Mouse (Mus musculus): Measurements from ENCODE around the gene Olfr1505. TPM values are rescaled to one million over a fixed set of nuclear protein-coding genes. Genes with fewer than 3 reads are reported as not detected.

Olfr1505 gene
- polyA plus RNA-seq (2015; fragmentation: Nextera tagmentation; extraction: Ambion mirVana) = not detected in 2 replicates

DNA sequence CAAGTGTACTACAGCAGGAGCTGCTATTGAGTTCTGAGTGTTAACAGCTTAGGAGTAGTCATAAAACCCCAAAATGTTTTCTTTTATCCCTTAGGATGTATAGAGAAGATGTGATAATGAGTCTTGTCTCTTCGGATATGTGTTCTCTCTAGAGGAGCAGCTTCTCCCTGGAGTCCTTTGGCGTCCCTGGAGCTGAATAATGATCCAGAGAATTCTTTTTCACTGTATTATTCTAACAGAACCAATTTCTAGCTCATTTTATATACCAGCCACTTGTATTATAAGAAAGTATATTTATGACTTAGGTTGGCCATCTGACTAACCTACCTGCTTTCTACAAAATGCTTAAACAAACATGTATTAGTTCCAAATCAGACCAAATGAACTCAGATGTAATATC lies at the start of gene Olfr1505:
TSS of gene Olfr1505 (plus strand) at position 301 of the 400 bp plus-strand sequence.
- Histone ChIP-seq H3K4me1 (replicated peaks; ENCODE audit: control insufficient read depth, insufficient read depth) (no peaks in the 10 kb centered on the region), H3K36me3 (ENCODE audit: control insufficient read depth, insufficient read depth, low read length) (no peaks in the 10 kb centered on the region), H3K4me3 (ENCODE audit: low read depth, low read length) (no peak within 1 kb of the TSS), H3K27me3 (ENCODE audit: control insufficient read depth, insufficient read depth, low read length) (no peaks in the 10 kb centered on the region), H3K9ac (ENCODE audit: low read length) (no peak within 1 kb of the TSS), H3K27ac (replicated peaks) (no peak within 1 kb of the TSS), H3K4me2 (replicated peaks; ENCODE audit: low read depth) (no peak within 1 kb of the TSS), H3K9me3 (ENCODE audit: control insufficient read depth, low read length) (no peaks in the 10 kb centered on the region)
- TF ChIP-seq CTCF (IDR thresholded peaks at IDR 0.05; ENCODE audit: low read depth) (no peak), EP300 (optimal IDR thresholded peaks at IDR 0.05) (no peak)
- ATAC-seq (ENCODE audit: low FRiP score, low TSS enrichment) (no peak), DNase-seq (ENCODE audit: low spot score) (no peak)
- 68% methylated on average over 2 of the region's 2 CpGs for WGBS

DNA sequence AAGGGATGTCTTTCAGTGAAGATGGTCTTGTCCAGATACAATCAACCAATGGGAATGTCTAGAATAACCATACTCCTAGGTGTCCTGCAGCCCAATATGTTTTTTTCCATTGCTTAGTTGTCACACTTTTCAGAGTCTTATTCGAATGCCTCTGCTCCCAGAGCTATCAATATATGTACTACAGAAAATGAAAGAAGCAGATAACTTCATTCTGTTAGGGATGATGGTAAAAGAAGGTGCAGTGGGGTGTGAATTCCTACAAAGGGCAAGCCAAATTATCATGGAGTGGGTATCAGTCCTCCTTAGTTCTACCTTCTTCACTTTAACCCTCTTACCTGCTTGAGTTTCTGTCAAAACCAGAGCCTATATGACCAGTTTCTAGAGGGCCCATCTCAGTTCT lies 15.5 kb upstream of the Olfr1505 start, which contains the start of gene Olfr1504:
TSS of gene Olfr1504 (minus strand) at position 101 of the 400 bp plus-strand sequence.
- H3K27ac ChIP-seq (replicated peaks) = no peak within 1 kb of the TSS
- no peaks in the 10 kb centered on the region for H3K27me3 ChIP-seq (ENCODE audit: control insufficient read depth, insufficient read depth, low read length)
- ATAC-seq (ENCODE audit: low FRiP score, low TSS enrichment) = no peak
- H3K4me2 ChIP-seq (replicated peaks; ENCODE audit: low read depth) = no peak within 1 kb of the TSS
- H3K9ac ChIP-seq (ENCODE audit: low read length) = no peak within 1 kb of the TSS
- 60% methylated on average over 1 of the region's 1 CpGs for WGBS
- no peaks in the 10 kb centered on the region for H3K4me1 ChIP-seq (replicated peaks; ENCODE audit: control insufficient read depth, insufficient read depth)
- no peaks in the 10 kb centered on the region for H3K36me3 ChIP-seq (ENCODE audit: control insufficient read depth, insufficient read depth, low read length)
- no peak within 1 kb of the TSS for H3K4me3 ChIP-seq (ENCODE audit: low read depth, low read length)
- no peaks in the 10 kb centered on the region for H3K9me3 ChIP-seq (ENCODE audit: control insufficient read depth, low read length)
- TF ChIP-seq CTCF (IDR thresholded peaks at IDR 0.05; ENCODE audit: low read depth) = no peak
- no peak for TF ChIP-seq EP300 (optimal IDR thresholded peaks at IDR 0.05)
- no peak for DNase-seq (ENCODE audit: low spot score)

Other genes with a start within 250 kb of the Olfr1505 start
- not detected in 2 replicates for gene Olfr1491, start 216.3 kb upstream of the Olfr1505 start, polyA plus RNA-seq (2015; fragmentation: Nextera tagmentation; extraction: Ambion mirVana)
- not detected in 2 replicates for gene Olfr1493-ps1, start 190.3 kb upstream of the Olfr1505 start, polyA plus RNA-seq (2015; fragmentation: Nextera tagmentation; extraction: Ambion mirVana)
- gene Olfr1494, start 173.8 kb upstream of the Olfr1505 start, polyA plus RNA-seq (2015; fragmentation: Nextera tagmentation; extraction: Ambion mirVana) = not detected in 2 replicates
- not detected in 2 replicates for gene Olfr1495, start 148.9 kb upstream of the Olfr1505 start, polyA plus RNA-seq (2015; fragmentation: Nextera tagmentation; extraction: Ambion mirVana)
- gene Olfr1496, start 135.7 kb upstream of the Olfr1505 start, polyA plus RNA-seq (2015; fragmentation: Nextera tagmentation; extraction: Ambion mirVana) = not detected in 2 replicates
- gene Olfr1497, start 115.3 kb upstream of the Olfr1505 start, polyA plus RNA-seq (2015; fragmentation: Nextera tagmentation; extraction: Ambion mirVana) = not detected in 2 replicates
- gene Olfr1499, start 94.1 kb upstream of the Olfr1505 start, polyA plus RNA-seq (2015; fragmentation: Nextera tagmentation; extraction: Ambion mirVana) = not detected in 2 replicates
- 0.05 TPM in 1 of 2 replicates, not detected in the other for gene Olfr1500, start 83.0 kb upstream of the Olfr1505 start, polyA plus RNA-seq (2015; fragmentation: Nextera tagmentation; extraction: Ambion mirVana)
- gene Olfr1501, start 62.8 kb upstream of the Olfr1505 start, polyA plus RNA-seq (2015; fragmentation: Nextera tagmentation; extraction: Ambion mirVana) = 0.02 TPM in 1 of 2 replicates, not detected in the other
- gene Olfr1502, start 51.7 kb upstream of the Olfr1505 start, polyA plus RNA-seq (2015; fragmentation: Nextera tagmentation; extraction: Ambion mirVana) = not detected in 2 replicates
- not detected in 2 replicates for gene Olfr1504, start 15.6 kb upstream of the Olfr1505 start, polyA plus RNA-seq (2015; fragmentation: Nextera tagmentation; extraction: Ambion mirVana)